Mouse (Mus musculus) right cerebral cortex, postnatal 10 days (tissue): Measurements from ENCODE around the gene Olfr430.
A peak's percentile ranks its signal among the peaks of the same experiment; 100 is the strongest.
"Not testable (repeated sequence)": the region's sequence is repeated elsewhere in the genome, so short reads cannot be mapped to it uniquely, and the experiment has no call there.

Experiments
- DNase-seq, 2 experiments: peaks; one replicate each; pipeline ENCODE4 v3.0.0; 2021; ENCODE audit warnings: low spot score in 2 of 2

The Olfr430 gene

GRCm38 (mm10) chr1:174066305-174066704 lies at the start of gene Olfr430:
TSS of gene Olfr430 (plus strand) at chr1:174066605.
- DNase-seq = no peak

GRCm38 (mm10) chr1:174031698-174032097 lies 34.7 kb upstream of the Olfr430 start, which contains the start of gene Ifi205:
TSS of gene Ifi205 (minus strand) at chr1:174031810.
- no peak for DNase-seq

GRCm38 (mm10) chr1:174035841-174036240 lies 30.6 kb upstream of the Olfr430 start:
- no peak for DNase-seq

GRCm38 (mm10) chr1:174038480-174038879 lies 27.9 kb upstream of the Olfr430 start:
- DNase-seq = no peak

- peak in 1 of 2 experiments; percentile 29 for DNase-seq
Measured at GRCm38 (mm10) chr1:174040523-174041177, 25.8 kb upstream of the Olfr430 start, which contains the start of gene Olfr433. TSS of gene Olfr433 (plus strand) at chr1:174040705.

GRCm38 (mm10) chr1:174042091-174042884 lies 24.1 kb upstream of the Olfr430 start:
- DNase-seq = not testable (repeated sequence)

GRCm38 (mm10) chr1:174044431-174044830 lies 22.0 kb upstream of the Olfr430 start:
- no peak for DNase-seq

- DNase-seq = not testable (repeated sequence)
Measured at GRCm38 (mm10) chr1:174048227-174048626, 18.2 kb upstream of the Olfr430 start.

GRCm38 (mm10) chr1:174048893-174049292 lies 17.5 kb upstream of the Olfr430 start, which contains the start of gene Olfr432:
TSS of gene Olfr432 (plus strand) at chr1:174049205.
- no peak for DNase-seq

- DNase-seq = not testable (repeated sequence)
Measured at GRCm38 (mm10) chr1:174049357-174049756, 17.0 kb upstream of the Olfr430 start.

- no peak for DNase-seq
Measured at GRCm38 (mm10) chr1:174050532-174050931, 15.9 kb upstream of the Olfr430 start.

GRCm38 (mm10) chr1:174051515-174051914 lies 14.9 kb upstream of the Olfr430 start:
- DNase-seq = no peak

- no peak for DNase-seq
Measured at GRCm38 (mm10) chr1:174051931-174052536, 14.4 kb upstream of the Olfr430 start.

GRCm38 (mm10) chr1:174052981-174053380 lies 13.4 kb upstream of the Olfr430 start:
- DNase-seq = no peak

GRCm38 (mm10) chr1:174055248-174055647 lies 11.2 kb upstream of the Olfr430 start:
- DNase-seq = no peak

- no peak for DNase-seq
Measured at GRCm38 (mm10) chr1:174084031-174084430, 17.6 kb downstream of the Olfr430 start, which contains the start of gene Olfr429. TSS of gene Olfr429 (plus strand) at chr1:174084331.

- DNase-seq = no peak
Measured at GRCm38 (mm10) chr1:174096591-174096990, 30.2 kb downstream of the Olfr430 start, which contains the start of gene Olfr427. TSS of gene Olfr427 (plus strand) at chr1:174096891.

- no peak for DNase-seq
Measured at GRCm38 (mm10) chr1:174103735-174104134, 37.3 kb downstream of the Olfr430 start.

GRCm38 (mm10) chr1:174121062-174121461 lies 54.7 kb downstream of the Olfr430 start, which contains the start of gene Olfr231:
TSS of gene Olfr231 (minus strand) at chr1:174121162.
- no peak for DNase-seq
